Mouse (Mus musculus) left cerebral cortex, postnatal 25 days (tissue): ENCODE results near the gene Rgs1. TPM values are rescaled to one million over a fixed set of nuclear protein-coding genes. Genes with fewer than 3 reads are reported as not detected.

Experiments
- DNase-seq, 2 experiments: peaks; one replicate each; pipeline ENCODE4 v3.0.0; 2022; ENCODE audit warnings: low spot score in 2 of 2, mixed read lengths in 1 of 2
- intact Hi-C: fragments of 180-260 bp; cut with DNase I; formaldehyde crosslinking; loops from one replicate; pipeline ENCODE4 v1.15.1; 2025
- total RNA-seq, 2 experiments: library from RNA; stranded (reverse); gene quantifications; 2 replicates each; pipeline ENCODE4 v1.2.3; 2021

Gene Rgs1
- total RNA-seq, 2 experiments from 2014 or later, result 0.25 to 0.32 TPM

DNA sequence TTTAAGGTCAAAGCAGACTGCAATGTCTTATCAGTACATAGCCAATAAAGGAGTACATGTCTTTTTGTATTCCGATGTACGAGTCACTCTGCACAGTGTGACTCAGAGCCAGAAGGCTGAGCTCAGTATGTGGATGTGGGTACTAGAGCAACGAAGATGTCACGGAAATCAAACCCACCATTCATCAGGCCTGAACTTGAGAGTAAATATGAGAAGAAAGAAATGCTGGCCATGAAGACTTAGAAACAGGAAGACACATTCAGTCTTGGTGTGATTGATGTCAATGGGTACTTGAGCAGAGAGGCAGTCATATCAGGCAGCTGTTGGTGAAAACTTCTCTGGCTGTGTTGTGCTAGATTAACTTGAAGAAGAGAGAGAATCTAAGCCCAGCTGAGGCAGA lies 46.1 kb downstream of the Rgs1 start:
- no peak for DNase-seq
- intact Hi-C loops, result no loop called here

DNA sequence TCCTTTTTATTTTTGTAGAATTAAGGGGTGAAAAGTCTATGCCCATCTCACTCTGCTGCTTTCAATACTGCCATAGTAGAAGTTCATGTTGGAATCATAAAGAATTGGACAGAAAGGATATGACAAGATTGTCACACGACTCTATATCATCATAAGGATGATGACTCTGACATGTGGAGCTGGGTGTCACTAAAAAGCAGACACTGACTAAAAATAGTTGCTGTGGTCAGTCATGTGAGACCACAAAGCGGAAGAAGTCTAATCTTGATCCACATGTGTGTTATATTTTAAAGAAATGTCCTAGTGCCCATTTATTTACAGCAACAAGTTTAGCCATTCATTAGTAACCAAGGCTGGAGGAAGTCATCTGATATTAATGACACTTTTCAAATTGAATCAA lies 48.5 kb downstream of the Rgs1 start:
- no peak for DNase-seq
- intact Hi-C loops, result no loop called here

DNA sequence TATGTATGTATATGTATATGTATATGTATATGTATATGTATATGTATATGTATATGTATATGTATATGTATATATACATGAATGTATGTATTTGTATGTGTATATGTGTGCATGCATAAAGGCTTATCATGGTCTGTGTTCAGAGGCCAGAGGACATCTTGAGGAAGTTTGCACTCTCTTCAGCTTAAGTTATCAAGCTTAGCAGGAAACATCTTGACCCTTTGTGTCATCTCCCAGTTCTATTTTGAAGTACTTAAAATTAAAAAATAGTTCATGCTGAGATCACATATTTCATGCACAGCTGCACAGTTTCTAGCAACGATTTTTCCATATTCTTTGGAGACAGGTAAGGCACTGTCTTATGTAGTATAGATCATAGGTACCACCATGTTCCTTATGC lies 49.5 kb downstream of the Rgs1 start:
- DNase-seq, result no peak
- intact Hi-C loops, result loop anchor here (5.0 kb wide), 3 partner anchors 153 to 397 kb away; no protein-coding TSS in a partner anchor

DNA sequence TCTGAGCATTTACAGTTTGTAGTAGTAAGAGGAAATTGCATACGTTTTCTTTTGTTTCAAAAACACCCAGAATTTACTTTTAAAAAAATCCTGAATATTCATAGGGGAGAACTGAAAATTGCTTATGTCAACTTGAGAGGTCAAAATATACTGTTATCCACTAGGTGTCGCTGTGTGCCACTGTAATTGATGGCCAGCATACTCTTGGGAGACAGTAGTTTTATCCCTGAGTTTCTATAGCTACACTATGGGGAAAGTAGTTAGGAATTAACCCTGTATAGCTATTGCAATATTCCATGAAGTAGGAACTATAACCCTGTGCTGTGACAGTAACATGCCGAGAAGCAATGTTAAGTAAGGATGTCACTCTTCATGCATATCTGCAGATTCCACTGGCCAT lies 51.4 kb downstream of the Rgs1 start:
- DNase-seq, result peak; percentile 52 to 64
- intact Hi-C loops, result loop anchor here (5.0 kb wide), 3 partner anchors 155 to 395 kb away; no protein-coding TSS in a partner anchor

Other genes starting within 250 kb of the Rgs1 start
- 10 to 100 TPM; 76.6 to 77.1 TPM for gene Rgs2, start 245.1 kb downstream of the Rgs1 start, total RNA-seq
- 1 to 10 TPM in 1 of 2 experiments, under 1 TPM in 1; 0.57 to 1.3 TPM for gene Rgs13, start 71.9 kb downstream of the Rgs1 start, total RNA-seq